Mouse (Mus musculus): ENCODE measurements around the gene Aftph. TPM values are rescaled to one million over a fixed set of nuclear protein-coding genes. Genes with fewer than 3 reads are reported as not detected.

The Aftph gene
- total RNA-seq, 2 experiments from 2014 or later = 21.5 to 22.0 TPM

GRCm38 (mm10) chr11:20750573-20750972 is 9.2 kb upstream of the Aftph start:
- DNase-seq = no peak
- Histone ChIP-seq H3K27ac (no peak overlapping the region), H3K4me3 (no peak overlapping the region)
- intact Hi-C loops (cut with DNase I) = no loop called here
- no peak for TF ChIP-seq CTCF (IDR thresholded peaks at IDR 0.05)

GRCm38 (mm10) chr11:20743353-20743752 is 2.0 kb upstream of the Aftph start:
- no peak overlapping the region for H3K4me3 ChIP-seq
- DNase-seq = no peak
- intact Hi-C loops (cut with DNase I) = loop anchor here (2.0 to 10.0 kb wide), 4 partner anchors 91 to 496 kb away; partner anchors contain the start of genes Cep68 and Lgalsl
- peak overlapping the region; percentile 12; the same call in 1 of the 2 replicates for H3K27ac ChIP-seq
- TF ChIP-seq CTCF (IDR thresholded peaks at IDR 0.05) = no peak

- peak; percentile 78 for TF ChIP-seq CTCF (IDR thresholded peaks at IDR 0.05)
- Histone ChIP-seq H3K27ac (peak overlapping the region; percentile 91), H3K4me3 (peak overlapping the region; percentile 89)
- intact Hi-C loops (cut with DNase I) = loop anchor here (2.0 to 10.0 kb wide), 4 partner anchors 92 to 495 kb away; partner anchors contain the start of genes Cep68 and Lgalsl
- peak; percentile 33 for DNase-seq
Measured at GRCm38 (mm10) chr11:20742361-20742897, 1.0 kb upstream of the Aftph start.

DNA sequence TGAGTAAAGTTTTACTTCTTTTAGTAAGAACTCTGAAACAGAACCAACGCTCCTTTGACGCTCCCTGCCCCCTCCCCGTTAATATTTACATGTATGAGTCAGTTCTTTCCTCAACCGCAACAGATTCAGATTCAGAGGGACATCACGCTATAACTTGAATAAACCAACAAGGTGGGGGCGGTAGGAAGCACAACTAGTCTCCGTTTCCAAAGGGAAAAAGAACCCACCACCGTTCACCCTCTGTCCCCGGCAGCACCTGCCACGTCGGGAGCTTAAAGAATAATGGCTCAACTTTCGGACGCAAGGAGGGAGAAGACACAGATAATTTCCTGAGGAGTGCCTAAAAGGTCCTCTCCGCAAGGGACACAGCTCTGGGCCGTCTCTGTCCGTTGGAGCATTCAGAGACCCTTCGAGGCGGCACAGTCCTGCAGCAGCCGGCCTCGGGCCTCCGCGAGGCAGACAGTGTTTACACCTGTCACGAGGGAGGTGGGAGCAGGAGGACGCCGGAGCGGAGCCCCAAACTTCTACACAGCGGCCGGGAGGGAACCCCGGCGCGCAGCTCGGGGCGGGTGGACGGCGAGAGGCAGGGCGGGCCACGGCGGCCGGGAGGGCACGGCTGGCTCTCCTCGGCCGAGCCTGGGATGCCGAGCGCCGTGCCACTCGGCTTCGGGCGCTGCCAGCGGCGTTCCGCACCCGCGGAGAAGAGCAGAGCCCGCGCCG is 748 bp downstream of the Aftph start:
- intact Hi-C loops (cut with DNase I) = loop anchor here (5.0 to 10.0 kb wide), 3 partner anchors 94 to 493 kb away; partner anchors contain the start of genes Cep68 and Lgalsl
- H3K27ac ChIP-seq = peak overlapping the region; percentile 91
- DNase-seq = no peak
- no peak for TF ChIP-seq CTCF (IDR thresholded peaks at IDR 0.05)
- H3K4me3 ChIP-seq = peak overlapping the region; percentile 89

DNA sequence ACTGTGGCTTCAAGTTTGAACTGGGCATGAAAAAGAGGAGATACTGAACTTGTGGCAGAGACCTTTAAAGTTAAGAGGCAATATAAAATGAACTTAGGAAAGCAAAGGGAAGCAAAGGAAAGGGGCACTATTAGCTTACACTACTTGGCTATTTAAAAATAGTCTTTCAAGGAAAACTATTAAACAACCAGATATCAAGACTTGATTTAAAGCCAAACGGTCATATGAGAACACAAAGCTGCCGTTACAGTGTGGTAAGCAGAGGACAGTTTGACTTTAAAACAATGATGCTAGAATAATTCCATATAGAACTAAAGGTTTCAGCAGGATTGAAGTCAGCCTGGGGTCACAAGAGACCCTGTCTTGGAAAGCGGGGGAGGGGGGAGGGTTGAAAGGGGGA is 7.3 kb downstream of the Aftph start:
- peak overlapping the region; percentile 69 for H3K27ac ChIP-seq
- DNase-seq = no peak
- TF ChIP-seq CTCF (IDR thresholded peaks at IDR 0.05) = no peak
- intact Hi-C loops (cut with DNase I) = no loop called here
- no peak overlapping the region for H3K4me3 ChIP-seq

- Histone ChIP-seq H3K4me3 (no peak overlapping the region), H3K27ac (peak overlapping the region; percentile 69)
- intact Hi-C loops (cut with DNase I) = no loop called here
- TF ChIP-seq CTCF (IDR thresholded peaks at IDR 0.05) = no peak
- DNase-seq = no peak
Measured at GRCm38 (mm10) chr11:20733486-20734030, 7.8 kb downstream of the Aftph start.

DNA sequence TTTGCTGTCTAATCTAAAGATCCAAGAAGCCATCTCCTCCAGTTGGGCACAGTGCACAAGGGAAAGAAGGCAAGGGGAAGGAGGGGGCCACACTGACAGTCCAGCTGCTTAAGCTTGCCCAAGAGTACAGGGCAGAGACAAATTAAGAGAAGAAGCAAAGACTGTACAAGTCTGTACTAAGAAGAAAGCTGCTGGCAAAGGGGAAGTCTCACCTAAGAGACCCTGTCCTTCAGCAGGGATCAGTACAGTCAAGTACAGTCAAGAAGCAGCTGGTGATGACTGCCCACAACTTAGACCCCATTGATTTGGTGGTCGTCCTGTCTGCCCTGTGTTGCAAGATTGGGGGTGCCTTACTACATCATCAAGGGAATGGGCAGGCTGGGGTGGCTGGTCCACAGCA is 12.0 kb downstream of the Aftph start:
- Histone ChIP-seq H3K27ac (no peak overlapping the region), H3K4me3 (no peak overlapping the region)
- DNase-seq = no peak
- intact Hi-C loops (cut with DNase I) = no loop called here
- no peak for TF ChIP-seq CTCF (IDR thresholded peaks at IDR 0.05)

- intact Hi-C loops (cut with DNase I) = no loop called here
- Histone ChIP-seq H3K4me3 (no peak overlapping the region), H3K27ac (no peak overlapping the region)
- no peak for DNase-seq
- no peak for TF ChIP-seq CTCF (IDR thresholded peaks at IDR 0.05)
Measured at GRCm38 (mm10) chr11:20728044-20728443, 13.3 kb downstream of the Aftph start.

DNA sequence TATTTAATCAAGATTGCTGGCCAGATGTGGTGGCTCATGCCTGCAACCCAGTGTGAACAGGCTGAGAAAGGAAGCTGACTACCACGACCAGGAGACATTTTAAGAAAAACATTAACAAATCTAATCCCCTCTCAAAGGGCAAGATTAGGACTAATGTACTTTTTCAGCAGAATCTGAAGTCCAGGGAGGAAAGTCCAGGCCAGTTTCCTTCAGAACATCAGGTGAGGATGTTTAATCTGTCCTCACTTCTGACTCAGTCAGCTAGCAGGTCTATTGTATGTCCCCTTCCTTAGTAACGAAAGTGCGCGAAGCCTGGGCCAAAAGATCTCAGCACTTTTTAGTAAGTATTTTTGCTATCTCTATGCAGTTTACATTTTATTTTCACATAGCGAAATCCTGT is 17.8 kb downstream of the Aftph start:
- H3K4me3 ChIP-seq = no peak overlapping the region
- no peak for DNase-seq
- intact Hi-C loops (cut with DNase I) = no loop called here
- H3K27ac ChIP-seq = no peak overlapping the region
- TF ChIP-seq CTCF (IDR thresholded peaks at IDR 0.05) = no peak

DNA sequence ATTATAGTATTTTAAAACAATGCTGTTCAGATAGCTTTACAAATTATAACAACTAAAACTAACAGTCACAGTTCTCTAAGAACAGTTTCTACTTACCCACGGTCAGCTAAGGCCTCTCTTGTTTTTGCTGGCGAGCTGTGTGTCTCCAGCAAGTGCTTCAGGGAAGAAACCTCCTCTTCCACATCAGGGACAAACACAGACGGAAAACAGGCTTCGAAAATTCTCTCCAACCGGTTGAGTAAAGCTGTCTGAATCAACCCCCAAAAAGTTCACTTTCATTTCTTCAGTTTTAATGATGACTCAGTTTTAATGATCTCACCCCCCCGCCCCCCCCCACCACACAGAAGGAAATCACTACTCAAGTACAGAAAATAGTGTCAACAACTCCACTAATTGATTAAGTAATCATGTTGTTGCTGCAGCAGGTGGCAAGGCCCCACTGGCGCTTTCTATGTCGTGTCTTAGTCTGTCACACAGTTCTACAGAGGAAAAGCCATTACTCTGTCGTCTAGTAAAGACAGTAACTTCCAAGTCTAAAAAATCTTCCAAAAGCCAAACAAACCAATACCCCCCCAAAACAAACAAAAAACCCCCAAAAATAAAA is 29.2 kb downstream of the Aftph start:
- intact Hi-C loops (cut with DNase I) = no loop called here
- DNase-seq = no peak
- Histone ChIP-seq H3K27ac (peak overlapping the region; percentile 56; the same call in 1 of the 2 replicates), H3K4me3 (peak overlapping the region; percentile 13)
- no peak for TF ChIP-seq CTCF (IDR thresholded peaks at IDR 0.05)

GRCm38 (mm10) chr11:20691000-20691399 is 50.4 kb downstream of the Aftph start:
- Histone ChIP-seq H3K4me3 (no peak overlapping the region), H3K27ac (no peak overlapping the region)
- peak; percentile 63 for DNase-seq
- peak; percentile 93 for TF ChIP-seq CTCF (IDR thresholded peaks at IDR 0.05)
- intact Hi-C loops (cut with DNase I) = loop anchor here (2.0 kb wide), 2 partner anchors 236 to 244 kb away; no protein-coding TSS in a partner anchor

DNA sequence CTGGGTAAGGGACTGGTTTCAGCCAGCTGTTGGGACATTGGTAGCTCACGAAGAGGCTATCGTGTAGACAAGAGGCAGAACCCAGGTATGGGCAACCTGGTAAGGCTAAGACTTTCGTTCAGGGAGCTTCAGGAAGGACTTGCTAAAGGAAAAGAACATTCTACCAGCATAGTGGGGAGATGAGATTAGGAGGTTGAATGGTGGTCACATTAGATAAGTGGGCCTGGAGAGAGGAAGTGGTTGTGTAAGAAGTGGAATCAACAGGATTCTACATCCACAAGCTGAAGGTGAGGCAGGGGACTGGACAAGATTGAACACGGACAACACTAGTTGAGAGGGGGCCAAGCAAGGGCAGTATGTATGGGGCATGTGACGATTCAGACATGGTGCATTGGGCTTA is 59.7 kb downstream of the Aftph start:
- TF ChIP-seq CTCF (IDR thresholded peaks at IDR 0.05) = no peak
- Histone ChIP-seq H3K4me3 (no peak overlapping the region), H3K27ac (no peak overlapping the region)
- no peak for DNase-seq
- intact Hi-C loops (cut with DNase I) = no loop called here

- Histone ChIP-seq H3K27ac (no peak overlapping the region), H3K4me3 (no peak overlapping the region)
- DNase-seq = no peak
- intact Hi-C loops (cut with DNase I) = no loop called here
- no peak for TF ChIP-seq CTCF (IDR thresholded peaks at IDR 0.05)
Measured at GRCm38 (mm10) chr11:20680781-20681180, 60.6 kb downstream of the Aftph start.

Data from gastrocnemius, adult 2 months (tissue).